Mouse (Mus musculus): ENCODE results near the gene Ykt6. TPM values are rescaled to one million over a fixed set of nuclear protein-coding genes. Genes with fewer than 3 reads are reported as not detected.

The Ykt6 gene
- total RNA-seq, 1 experiment from 2014 or later = 54.4 TPM

DNA sequence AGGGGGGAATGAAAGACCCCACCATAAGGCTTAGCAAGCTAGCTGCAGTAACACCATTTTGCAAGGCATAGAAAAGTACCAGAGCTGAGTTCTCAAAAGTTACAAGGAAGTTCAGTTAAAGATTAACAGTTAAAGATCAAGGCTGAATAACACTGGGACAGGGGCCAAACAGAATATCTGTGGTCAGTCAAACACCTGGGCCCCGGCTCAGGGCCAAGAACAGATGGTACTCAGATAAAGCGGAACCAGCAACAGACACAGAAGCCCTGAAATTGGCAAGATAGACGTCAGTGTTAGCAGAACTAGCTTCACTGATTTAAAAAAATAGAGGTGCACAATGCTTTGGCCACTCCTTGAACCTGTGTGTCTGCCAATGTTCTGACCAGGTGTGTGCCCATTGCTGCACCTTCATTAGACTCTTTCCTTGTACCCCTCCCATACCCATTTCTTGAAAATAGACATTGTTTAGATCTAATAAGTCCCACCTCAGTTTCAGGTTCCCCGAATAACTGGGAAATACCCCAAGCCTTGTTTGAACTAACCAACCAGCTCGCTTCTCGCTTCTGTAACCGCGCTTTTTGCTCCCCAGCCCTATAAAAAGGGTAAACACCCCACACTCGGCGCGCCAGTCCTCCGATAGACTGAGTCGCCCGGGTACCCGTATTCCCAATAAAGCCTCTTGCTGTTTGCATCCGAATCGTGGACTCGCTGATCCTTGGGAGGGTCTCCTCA, 55.4 kb downstream of the Ykt6 start:
- peak; percentile 36 for ATAC-seq (ENCODE audit: extremely low read depth, insufficient number of reproducible peaks, low FRiP score, poor library complexity, severe bottlenecking)

- no peak for ATAC-seq (ENCODE audit: extremely low read depth, insufficient number of reproducible peaks, low FRiP score, poor library complexity, severe bottlenecking)
Measured at GRCm38 (mm10) chr11:6011879-6012278, 56.4 kb downstream of the Ykt6 start.

- ATAC-seq (ENCODE audit: extremely low read depth, insufficient number of reproducible peaks, low FRiP score, poor library complexity, severe bottlenecking) = no peak
Measured at GRCm38 (mm10) chr11:6013359-6013758, 57.9 kb downstream of the Ykt6 start.

DNA sequence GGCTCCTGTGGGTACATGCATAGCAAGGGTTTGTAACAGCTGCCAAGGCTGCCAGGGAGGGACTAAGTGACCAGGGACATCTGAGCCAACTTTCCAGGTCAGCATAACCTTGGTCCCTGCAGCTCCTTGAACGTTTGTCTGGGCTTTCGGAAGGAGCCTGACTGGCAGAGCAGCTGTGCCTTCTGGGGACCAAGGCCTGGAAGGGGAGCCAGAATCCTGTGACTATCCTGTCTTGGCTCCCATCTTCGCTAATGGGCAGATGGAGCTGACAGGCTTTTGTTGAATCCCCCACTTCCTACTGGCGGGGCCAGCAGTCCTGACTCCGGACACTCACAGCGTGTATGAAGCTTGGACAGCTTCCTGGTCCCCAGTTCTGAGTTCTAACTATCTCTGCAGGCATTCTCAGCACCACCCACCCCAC, 59.5 kb downstream of the Ykt6 start:
- ATAC-seq (ENCODE audit: extremely low read depth, insufficient number of reproducible peaks, low FRiP score, poor library complexity, severe bottlenecking) = no peak

DNA sequence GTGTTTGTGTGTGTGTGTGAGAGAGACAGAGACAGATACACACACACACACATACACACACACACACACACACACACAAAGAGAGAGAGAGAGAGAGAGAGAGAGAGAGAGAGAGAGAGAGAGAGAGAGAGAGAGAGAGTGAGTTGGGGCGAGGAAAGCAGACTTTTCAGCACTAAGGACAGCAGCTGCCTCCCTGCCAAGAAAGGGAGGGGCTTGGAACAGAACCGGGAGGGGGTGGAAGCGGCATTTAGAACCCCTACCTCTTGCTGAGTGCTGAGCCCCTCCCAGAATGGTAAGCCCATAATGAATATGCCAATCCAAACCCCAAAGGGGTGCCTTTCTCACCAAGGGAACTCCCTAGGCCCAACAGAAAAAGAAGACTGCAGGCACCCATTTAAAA, 60.9 kb downstream of the Ykt6 start:
- no peak for ATAC-seq (ENCODE audit: extremely low read depth, insufficient number of reproducible peaks, low FRiP score, poor library complexity, severe bottlenecking)

DNA sequence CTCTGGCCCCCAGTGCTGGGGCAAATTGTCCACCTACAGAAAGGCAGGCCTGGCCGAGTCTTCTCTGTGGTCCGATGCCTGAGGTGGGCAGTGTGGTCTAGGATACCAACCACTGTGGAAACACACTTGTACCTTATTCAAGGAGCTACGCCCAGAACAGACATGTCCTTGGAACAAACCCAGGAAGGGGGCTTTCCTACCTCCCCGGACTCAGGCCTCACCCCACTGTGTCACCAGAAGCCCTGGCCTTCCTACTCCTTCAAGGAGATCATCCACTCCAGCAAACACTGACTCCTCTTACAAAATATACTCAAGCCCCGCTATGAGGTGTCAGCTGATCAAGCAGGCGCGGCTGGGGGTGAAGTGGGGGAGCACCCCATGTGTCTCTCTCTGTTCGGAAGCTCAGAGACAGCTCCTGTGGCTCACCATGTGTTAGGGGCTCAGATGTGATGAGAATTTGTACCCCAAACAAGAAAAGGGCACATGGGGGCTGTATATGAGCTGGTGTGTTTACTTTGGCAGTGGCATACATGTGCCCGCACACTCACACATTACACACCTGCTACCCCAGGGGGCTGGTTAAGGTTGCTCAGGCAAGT, 61.4 kb downstream of the Ykt6 start:
- no peak for ATAC-seq (ENCODE audit: extremely low read depth, insufficient number of reproducible peaks, low FRiP score, poor library complexity, severe bottlenecking)

Other genes with a start within 250 kb of the Ykt6 start
- gene Mrps24, start 240.0 kb upstream of the Ykt6 start, total RNA-seq (2017) = 29.9 and 38.4 TPM in 2 replicates
- gene Urgcp, start 193.3 kb upstream of the Ykt6 start, total RNA-seq (2017) = 6.8 and 7.2 TPM in 2 replicates
- gene Dbnl, start 167.2 kb upstream of the Ykt6 start, total RNA-seq (2017) = 166 and 167 TPM in 2 replicates
- 1.3 TPM in 1 of 2 replicates, not detected in the other for gene Pgam2, start 152.0 kb upstream of the Ykt6 start, total RNA-seq (2017)
- 23.3 and 26.3 TPM in 2 replicates for gene Polm, start 117.7 kb upstream of the Ykt6 start, total RNA-seq (2017)
- not detected in 2 replicates for gene Aebp1, start 93.7 kb upstream of the Ykt6 start, total RNA-seq (2017)
- gene Pold2, start 77.4 kb upstream of the Ykt6 start, total RNA-seq (2017) = 6.3 and 9.8 TPM in 2 replicates
- gene Myl7, start 56.9 kb upstream of the Ykt6 start, total RNA-seq (2017) = not detected in 2 replicates
- gene Gck, start 5.6 kb upstream of the Ykt6 start, total RNA-seq (2017) = 0.35 TPM in 1 of 2 replicates, not detected in the other
- gene Camk2b, start 110.7 kb downstream of the Ykt6 start, total RNA-seq (2017) = 1.1 and 2.1 TPM in 2 replicates
- 1.8 and 1.9 TPM in 2 replicates for gene A730071L15Rik, start 244.3 kb downstream of the Ykt6 start, total RNA-seq (2017)
- gene Nudcd3, start 244.7 kb downstream of the Ykt6 start, total RNA-seq (2017) = 38.5 and 39.4 TPM in 2 replicates